Mouse (Mus musculus): ENCODE data around the gene Tpd52l1. TPM values are rescaled to one million over a fixed set of nuclear protein-coding genes. Genes with fewer than 3 reads are reported as not detected.
"Not testable (repeated sequence)": the region's sequence is repeated elsewhere in the genome, so short reads cannot be mapped to it uniquely, and the experiment has no call there.

Tpd52l1 gene
- 10 to 100 TPM; 12.9 to 19.1 TPM for total RNA-seq (2021)

DNA sequence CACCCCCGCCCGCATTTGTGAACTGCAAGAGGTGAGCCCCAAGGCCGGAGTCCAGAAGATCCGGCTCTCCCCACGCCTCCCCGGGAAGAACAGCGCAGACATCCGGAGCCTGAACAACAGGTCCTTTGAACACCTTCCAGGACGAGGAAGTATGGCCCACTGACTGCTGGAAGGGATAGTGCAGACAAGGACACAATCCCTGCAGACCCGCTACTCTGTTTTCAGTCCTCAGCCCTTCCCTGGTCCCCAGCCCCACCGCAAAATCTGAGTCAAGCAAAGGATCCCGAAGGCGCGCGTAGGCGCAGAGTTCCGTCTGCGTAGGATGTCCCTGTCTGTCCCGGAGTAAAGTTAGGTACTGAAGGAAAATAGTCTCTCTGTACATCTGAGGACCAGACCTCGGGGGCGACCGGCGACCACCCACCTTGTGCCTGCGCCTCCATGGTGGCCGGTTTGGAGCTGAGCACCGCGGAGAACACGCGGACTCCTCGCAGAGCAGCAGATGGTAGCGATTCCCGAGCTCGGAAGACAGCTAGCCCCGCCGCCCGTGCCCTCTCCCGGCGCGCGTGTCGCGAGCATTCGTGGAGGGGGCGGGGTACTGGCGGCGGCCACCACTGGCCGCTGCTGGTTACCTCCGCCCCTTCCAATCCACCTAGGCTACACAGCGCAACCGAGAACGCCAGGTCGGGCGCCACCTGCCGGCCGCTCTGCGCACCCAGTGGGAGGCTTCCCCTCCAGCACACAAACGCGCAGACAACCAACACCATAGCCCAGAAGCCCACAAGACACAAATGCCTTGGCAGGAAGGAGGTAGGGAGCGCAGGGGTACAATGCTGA is at the start of gene Tpd52l1:
Gene Tpd52l1 (minus strand): TSS at position 668 of the 834 bp plus-strand sequence.
- intact Hi-C loops (cut with DNase I): loop anchor here (10.0 kb wide), 2 partner anchors 131 to 621 kb away; partner anchors contain the start of gene Hddc2
- peak; percentile 92 for DNase-seq

DNA sequence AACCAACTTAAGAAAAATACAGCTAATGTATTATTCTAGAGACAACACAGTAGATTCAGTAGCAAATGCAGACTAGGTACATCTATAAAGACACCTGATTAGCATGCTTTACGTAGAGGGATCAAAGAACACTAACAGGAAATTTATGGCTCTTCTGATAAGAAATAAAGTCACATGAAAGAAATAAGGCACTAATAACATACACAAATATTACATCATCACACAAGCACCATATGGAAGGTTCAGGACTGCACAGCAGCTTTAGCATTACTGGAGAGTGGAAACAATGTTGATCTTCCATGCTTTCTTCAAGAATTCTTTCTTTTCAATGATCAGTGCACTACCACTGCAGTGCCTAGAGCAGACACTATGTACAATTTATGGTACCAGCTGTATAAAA is 48.5 kb upstream of the Tpd52l1 start:
- no peak for DNase-seq
- intact Hi-C loops (cut with DNase I): no loop called here

DNA sequence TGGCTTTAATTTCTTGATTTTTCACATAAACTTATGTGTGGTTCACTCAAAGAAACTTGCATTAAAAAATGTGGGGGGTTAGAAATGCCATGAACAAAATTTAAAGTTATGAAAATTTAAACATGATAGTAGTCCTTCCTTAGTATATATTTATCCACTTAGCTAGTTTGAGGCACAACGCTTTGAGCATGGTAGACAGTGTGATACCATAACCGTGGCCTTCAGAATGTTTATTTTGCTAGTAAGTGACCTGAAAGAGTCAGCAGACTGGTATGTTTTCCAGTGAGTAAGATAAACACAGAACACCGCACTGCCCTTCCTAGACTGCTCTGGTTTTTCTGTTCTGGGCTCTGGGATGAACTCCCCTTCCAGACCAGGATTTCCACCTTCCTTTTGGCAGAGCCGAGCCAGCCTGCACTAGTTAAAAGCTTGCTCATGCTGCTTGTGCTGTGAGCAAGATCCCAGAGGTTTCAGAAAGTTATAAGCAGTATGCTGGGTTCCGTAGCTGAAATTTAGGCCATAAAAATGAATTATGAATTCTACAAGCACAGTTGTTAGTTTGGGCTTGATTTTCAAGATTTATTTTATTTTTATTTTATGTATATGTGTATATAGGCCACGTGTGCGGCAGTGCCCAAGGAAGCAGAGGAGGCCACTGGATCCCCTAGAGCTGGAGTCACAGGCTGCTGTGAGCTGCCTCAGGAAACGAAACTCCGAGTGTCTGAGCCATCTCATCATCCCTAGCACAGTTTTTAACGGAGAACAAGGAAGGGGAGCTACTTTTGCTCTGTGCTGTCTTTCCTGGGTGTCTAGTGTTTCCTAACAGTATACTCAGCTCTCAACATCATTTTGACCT is 21.5 kb upstream of the Tpd52l1 start:
- intact Hi-C loops (cut with DNase I): loop anchor here (10.0 kb wide), 1 partner anchor 1838 kb away; no protein-coding TSS in a partner anchor

DNA sequence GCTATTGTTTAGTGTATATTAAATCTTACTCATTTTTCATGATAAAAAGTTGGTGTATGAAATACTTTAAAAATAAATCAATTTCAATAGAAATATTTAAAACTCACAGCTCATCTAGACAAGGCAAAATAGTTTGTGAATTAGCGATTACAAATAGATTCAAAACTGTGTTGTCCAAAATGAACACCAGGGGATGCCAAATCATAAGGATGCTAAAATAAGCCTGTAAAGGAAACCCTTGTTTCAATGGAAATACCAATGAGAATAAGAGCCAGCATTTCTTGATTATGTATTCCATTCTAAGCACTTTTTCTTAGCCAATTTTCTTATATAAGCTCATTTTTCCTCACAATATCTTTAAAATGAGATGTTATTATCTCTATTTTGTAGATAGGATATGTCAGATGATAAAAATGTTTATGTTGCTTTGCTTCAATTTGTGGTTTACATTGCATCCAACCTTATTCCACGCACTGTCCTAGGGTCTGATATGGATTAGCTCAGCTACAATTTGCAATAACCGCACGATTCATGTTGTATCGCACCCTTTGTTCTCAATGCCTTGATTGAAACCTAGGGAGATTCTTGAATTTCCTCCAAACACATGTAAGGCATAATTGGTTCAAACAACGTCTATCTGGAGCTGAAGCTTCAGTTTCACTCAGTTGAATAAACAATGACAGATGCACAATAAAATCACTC is 20.2 kb upstream of the Tpd52l1 start:
- DNase-seq: no peak
- intact Hi-C loops (cut with DNase I): loop anchor here (10.0 kb wide), 1 partner anchor 1839 kb away; no protein-coding TSS in a partner anchor

More for the DNA sequence above, 21.5 kb upstream of the Tpd52l1 start:
- DNase-seq: no peak

DNA sequence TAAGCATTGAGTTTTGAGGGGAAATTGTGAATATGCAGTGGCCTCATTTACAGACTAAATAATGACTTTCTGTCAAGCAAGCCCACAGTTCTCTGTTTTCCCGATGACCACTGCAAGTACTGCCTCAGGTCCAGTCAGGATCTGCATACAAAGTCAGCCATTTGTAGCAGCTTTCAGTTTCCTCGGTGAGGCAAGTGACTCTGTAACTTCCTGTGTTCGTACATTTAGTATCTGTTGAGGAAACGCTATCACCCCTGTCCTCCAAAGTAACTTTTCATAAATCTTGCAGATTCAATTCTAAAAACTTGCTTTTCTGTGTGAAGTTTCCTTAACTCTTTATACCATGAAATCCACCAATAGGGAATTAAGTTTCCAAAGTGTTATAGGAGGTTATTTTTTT is 19.7 kb upstream of the Tpd52l1 start:
- intact Hi-C loops (cut with DNase I): loop anchor here (10.0 kb wide), 1 partner anchor 1839 kb away; no protein-coding TSS in a partner anchor

DNA sequence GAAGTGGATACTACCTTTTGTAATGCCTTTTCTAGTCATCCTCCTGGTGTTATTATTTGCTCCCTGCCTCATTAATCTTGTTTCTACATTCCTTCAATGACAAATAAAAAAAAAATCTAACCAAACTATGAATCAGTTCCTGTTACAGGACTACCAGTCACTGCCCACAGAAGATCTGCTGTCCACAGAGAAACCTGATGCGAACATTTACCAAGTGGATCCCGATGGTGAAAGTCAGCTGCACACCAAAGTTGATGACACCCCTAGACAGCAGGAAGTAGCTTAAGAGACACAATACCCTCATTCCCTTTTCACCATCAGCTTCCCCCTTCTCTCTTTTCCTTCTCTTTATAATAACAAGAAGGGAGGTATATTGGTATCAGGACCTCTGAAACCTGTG is 17.3 kb upstream of the Tpd52l1 start:
- intact Hi-C loops (cut with DNase I): loop anchor here (10.0 kb wide), 1 partner anchor 1842 kb away; no protein-coding TSS in a partner anchor
- no peak for DNase-seq

More for the DNA sequence above, 19.7 kb upstream of the Tpd52l1 start:
- no peak for DNase-seq

DNA sequence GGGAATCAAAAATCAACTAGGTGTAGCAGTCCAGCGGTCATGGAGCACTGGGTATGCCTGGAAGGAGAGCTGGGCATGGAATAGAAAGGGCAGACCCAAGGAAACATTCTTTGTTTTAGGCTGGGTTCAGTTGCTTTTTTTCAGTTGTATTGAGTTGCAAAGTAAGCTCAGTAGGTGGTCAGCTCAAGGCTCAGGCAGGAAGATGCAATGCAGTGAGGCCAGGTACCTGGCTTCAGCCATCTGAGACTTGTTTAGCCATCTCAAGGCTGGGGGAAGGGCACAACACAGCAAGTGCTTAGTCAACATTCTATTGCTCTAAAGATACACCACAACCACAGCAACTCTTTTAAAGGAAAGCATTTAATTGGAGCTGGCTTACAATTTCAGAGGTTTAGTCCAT is 11.0 kb upstream of the Tpd52l1 start:
- intact Hi-C loops (cut with DNase I): no loop called here
- DNase-seq: no peak

DNA sequence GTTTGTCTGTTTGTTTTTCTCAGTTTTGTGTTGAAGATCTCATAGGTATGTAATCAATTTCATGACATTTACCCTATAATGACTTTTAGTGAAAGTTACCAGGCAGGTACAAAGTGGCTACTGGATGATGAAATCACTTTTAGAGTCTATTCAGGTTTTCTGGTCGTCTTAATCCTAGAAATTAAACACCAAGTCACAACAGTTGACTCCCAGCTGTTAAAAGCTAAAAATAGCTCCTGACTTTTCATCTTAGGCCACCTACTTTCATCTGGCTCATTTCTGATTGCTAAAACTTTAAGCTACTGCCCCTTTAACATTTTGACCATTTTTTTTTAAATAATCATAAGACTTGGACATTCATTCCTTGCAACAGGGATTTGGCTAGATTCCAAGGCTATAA is 1.3 kb upstream of the Tpd52l1 start:
- no peak for DNase-seq
- intact Hi-C loops (cut with DNase I): loop anchor here (10.0 kb wide), 2 partner anchors 132 to 622 kb away; partner anchors contain the start of gene Hddc2

DNA sequence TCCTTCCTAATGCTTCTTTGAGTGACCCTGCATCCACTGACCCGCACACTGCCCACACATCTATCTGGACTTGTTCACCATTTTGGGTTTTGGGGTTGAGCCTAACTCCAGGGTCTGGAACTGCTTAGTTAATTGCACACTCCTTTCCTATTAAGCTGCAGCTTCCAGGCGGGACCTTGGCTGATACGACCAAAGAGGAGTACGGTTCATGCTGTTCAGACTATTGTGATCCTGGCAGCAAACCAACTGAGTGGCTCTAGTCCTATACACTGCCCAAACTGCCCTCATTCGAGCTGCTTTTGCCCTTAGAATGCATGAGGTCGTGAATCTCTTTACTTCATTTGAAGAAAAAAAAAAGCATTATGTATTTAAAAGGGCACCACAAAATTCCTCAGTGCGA is 1.6 kb downstream of the Tpd52l1 start:
- intact Hi-C loops (cut with DNase I): loop anchor here (10.0 kb wide), 2 partner anchors 129 to 619 kb away; partner anchors contain the start of gene Hddc2
- peak; percentile 14 for DNase-seq

DNA sequence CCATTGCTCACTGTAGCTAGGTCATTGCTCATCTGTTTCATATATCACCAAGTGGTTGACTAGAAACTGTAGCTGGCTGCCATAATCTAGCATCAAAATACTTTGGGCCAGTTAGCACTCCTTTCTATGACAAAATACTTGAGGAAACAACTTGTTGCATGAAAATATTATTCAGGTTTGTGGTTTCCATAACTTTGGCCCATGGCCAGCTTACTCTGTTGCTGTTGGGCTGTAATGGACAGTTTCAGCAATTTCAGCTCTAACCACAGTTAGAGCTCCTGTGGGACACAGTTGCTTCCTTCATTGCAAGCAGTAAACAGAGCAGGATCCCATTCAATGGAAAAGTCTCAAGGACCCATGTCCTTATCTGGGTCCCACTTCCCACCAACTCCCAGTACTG is 4.3 kb downstream of the Tpd52l1 start:
- no peak for DNase-seq
- intact Hi-C loops (cut with DNase I): loop anchor here (10.0 kb wide), 2 partner anchors 127 to 617 kb away; partner anchors contain the start of gene Hddc2

DNA sequence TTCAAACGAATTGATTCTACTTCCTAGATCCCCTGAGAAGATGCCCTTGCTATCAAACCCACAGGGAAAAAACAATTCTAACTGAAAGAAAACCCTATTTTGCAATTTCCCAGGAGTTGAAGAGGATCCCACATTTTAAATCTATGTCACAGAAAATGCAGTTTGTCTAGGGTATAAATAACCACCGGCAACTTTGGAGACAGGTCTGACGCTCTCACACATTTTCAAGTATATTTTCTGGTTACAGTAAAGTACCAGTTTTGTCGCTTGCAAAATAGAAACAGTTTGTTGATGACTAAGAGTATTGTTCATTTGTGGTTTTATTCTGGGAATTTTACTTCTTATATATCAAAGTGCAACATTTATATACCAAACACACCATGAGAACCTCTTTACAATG is 9.7 kb downstream of the Tpd52l1 start:
- intact Hi-C loops (cut with DNase I): no loop called here
- no peak for DNase-seq

DNA sequence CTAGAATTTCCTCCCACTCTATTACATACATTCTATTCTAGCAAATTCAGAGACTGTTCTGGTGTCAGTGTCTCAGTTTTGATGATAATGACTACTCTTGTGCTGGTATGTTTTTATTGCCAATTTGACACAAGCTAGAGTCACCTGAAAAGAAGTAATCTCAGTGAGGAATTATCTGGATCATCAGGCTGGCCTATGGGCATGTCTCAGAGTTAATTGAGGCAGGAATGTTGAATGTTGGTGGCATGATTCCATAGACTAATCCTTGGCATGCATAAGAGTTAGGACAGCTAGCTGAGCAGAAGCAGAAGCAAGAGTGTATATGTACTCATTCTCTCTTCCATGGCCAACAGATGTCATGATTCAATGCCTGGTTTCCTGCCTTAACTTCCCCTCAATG is 27.8 kb downstream of the Tpd52l1 start:
- intact Hi-C loops (cut with DNase I): no loop called here
- no peak for DNase-seq

DNA sequence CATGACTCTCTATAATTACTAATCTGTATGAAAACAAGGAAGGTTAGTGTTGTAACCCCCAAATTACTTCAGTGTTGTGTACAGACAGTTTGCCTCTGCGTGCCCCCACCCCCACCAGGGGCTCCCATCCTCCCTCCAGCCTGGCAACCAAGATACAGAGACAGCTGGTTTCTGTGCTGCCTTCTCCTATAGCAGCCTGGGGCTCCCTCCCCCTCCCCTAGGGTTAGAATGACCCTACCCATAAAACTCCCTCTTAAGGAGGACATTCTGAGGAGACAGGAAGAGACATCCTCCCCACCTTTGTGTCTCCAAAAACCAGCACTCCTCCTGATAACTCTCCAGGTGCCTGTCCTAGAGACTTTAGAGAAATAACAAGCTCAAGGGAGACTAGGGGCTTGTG is 52.8 kb downstream of the Tpd52l1 start:
- intact Hi-C loops (cut with DNase I): no loop called here
- no peak for DNase-seq

DNA sequence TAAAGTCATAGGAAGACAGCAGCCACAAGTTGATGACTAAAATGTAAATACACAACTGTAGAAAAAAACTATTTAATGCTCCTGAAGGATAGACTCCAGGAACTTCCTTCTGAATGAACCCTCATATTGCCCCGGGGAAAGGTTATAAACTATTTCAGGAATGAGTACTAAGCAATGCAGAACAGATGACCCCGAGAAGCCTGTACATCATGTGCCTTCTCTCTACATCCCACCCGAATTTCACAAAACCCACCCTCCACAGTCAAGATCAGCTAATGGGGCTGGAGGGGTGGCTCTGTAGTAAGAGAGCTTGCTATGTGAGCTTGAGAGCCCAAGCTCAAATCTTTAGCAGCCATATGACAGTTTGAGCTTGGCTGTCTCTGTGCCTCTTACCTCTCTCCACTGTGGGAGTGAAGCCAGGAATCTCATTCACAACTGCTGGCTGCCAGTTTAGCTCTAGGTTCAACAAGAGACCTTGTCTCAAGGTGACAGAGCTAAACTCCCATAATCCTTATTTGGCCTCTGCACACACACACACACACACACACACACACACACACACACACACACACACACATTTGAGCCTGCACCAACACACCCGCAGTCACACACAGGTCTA is 54.9 kb downstream of the Tpd52l1 start:
- intact Hi-C loops (cut with DNase I): no loop called here
- no peak for DNase-seq

DNA sequence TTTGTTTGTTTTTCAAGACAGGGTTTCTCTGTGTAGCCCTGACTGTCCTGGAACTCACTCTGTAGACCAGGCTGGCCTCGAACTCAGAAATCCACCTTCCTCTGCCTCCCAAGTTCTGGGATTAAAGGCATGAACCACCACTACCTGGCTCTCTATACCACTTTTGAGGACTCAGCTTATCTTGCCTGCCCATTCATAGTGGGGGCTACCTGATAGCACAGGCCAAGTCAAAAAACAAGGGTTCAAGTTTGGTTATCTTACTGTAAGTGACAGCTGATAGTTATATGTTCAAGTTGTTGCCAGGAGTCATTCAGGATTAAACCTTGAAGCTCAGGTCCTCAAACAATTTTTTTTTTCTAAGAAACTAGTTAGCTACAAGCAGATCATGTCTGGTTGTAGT is 57.2 kb downstream of the Tpd52l1 start:
- intact Hi-C loops (cut with DNase I); DNase-seq: not testable (repeated sequence)

DNA sequence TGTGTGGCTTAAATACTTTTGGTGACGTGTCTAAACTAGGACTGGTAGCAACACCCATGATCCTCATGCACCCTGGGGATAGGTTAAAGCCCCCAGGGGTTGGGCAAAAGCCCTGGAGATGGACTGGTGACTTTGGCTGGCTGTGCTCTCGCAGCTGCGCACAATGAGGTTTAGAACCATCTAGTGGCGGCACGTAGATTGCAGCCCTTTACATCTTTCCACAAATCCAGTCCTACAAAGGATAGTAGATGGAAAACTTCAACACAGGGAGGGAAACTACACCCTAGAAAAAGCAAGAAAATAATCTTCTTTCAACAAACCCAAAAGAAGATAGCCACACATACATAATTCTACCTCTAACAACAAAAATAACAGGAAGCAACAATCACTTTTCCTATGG is 75.6 kb downstream of the Tpd52l1 start:
- intact Hi-C loops (cut with DNase I); DNase-seq: not testable (repeated sequence)

DNA sequence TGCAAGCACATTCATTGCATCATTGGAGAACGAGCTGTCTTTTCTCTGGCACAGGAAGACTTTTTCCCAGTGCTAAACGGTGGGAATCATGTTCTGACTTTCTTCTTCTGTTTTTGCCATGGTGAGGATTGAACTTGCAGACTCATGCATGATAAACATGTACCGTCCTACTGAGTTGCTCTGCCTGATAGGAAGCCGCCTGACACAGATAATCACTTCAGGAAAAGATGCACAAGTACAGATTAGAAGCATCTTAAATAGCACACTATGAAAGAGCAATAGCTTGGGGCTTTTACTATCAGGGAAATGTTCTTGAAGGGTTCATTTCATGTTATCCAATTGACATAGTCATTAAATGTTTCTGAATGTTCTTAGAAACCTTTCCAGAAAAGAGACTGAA is 86.0 kb downstream of the Tpd52l1 start:
- intact Hi-C loops (cut with DNase I): no loop called here
- DNase-seq: no peak

DNA sequence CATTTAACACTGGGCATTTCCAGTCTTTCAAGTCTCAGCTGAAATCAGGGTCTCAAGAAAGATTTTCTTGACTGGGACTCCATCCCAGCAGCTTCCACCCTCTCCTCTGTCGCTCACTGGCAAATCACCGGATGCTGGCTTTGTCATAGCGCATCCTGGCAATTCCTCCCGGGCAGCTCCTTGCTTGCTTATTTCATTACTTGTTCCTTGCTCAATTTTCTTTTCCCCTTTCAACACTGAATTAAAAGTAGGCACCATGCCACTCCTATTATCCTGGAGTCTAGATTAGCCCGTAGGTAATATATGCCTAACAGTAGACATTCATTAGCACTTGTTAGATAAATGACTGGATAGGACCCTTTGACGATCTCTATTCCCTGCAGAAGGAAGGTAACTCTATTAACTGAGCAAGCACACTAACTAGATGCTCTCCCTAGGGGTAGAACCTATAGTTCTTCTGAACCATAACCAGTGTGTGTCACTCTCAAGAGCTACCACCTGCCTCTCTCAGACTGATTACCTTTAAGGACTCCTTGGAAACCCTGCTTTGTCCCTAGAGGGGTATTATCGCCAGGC is 90.8 kb downstream of the Tpd52l1 start:
- DNase-seq: no peak
- intact Hi-C loops (cut with DNase I): no loop called here

DNA sequence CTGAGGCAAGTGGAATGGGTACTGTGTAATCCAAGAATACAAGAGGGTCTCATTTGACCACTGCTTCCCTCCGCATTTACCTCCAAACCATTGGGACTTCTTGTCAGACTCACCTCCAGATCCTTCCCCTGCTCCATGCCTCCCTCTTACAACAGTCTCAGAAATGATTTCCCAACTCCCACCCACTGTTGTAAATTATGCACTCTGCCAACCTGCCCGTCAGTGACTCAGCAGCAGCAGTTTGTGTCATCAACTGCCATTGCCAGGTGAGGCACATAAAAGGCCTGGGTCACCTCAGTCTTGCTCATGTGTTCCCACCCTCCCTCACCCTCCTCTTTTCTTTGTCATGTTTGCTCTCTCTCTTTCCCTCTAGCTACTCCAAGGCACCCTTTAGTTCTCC is 91.6 kb downstream of the Tpd52l1 start:
- intact Hi-C loops (cut with DNase I): no loop called here
- DNase-seq: no peak
